Mouse (Mus musculus): ENCODE measurements around the gene Ankrd11.

DNA sequence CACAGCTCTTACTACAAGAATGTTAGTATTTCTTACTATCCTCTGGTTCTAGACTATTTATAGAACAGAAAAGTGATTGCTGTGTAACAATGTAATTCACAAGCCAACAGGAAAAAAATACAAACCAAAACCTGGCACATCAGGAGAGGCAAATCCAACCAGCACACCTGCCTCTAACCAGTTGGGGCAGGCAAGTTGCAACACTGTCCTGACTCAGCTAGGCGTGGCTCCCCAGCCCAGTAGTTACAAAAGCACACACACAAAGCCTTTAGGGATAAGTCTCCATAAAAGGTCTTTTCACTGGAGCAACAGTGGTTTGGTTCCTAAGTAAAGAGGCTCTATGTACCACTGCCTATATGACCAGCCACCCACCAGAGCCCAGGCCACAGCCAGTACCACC is 20.8 kb downstream of the Ankrd11 start:
- no peak for TF ChIP-seq CTCF (IDR thresholded peaks at IDR 0.05; ENCODE audit: low read depth)
- no peak for TF ChIP-seq EP300 (IDR thresholded peaks at IDR 0.05; ENCODE audit: low read depth)
